Mouse (Mus musculus) lung, adult 18-20 months (tissue): Measurements from ENCODE around the gene Cwf19l1.
"Not testable (repeated sequence)": the region's sequence is repeated elsewhere in the genome, so short reads cannot be mapped to it uniquely, and the experiment has no call there.

Source experiments
- DNase-seq, 2 experiments: peaks; one replicate each; pipeline ENCODE4 v3.0.0; 2022; ENCODE audit warnings: mixed read lengths in 2 of 2

The Cwf19l1 gene

GRCm38 (mm10) chr19:44135072-44135959, at the start of gene Cwf19l1:
Cwf19l1 (minus strand) TSS chr19:44135876.
- peak; percentile 86 to 88 for DNase-seq

GRCm38 (mm10) chr19:44183968-44184367, 48.3 kb upstream of the Cwf19l1 start:
- no peak for DNase-seq

- no peak for DNase-seq
Observed at GRCm38 (mm10) chr19:44180502-44180901, 44.8 kb upstream of the Cwf19l1 start.

- no peak for DNase-seq
Observed at GRCm38 (mm10) chr19:44176741-44177140, 41.1 kb upstream of the Cwf19l1 start.

GRCm38 (mm10) chr19:44174835-44175234, 39.2 kb upstream of the Cwf19l1 start:
- no peak for DNase-seq

GRCm38 (mm10) chr19:44161515-44161914, 25.8 kb upstream of the Cwf19l1 start:
- no peak for DNase-seq

GRCm38 (mm10) chr19:44159386-44159785, 23.7 kb upstream of the Cwf19l1 start:
- no peak for DNase-seq

- DNase-seq = no peak
Observed at GRCm38 (mm10) chr19:44157005-44157404, 21.3 kb upstream of the Cwf19l1 start.

GRCm38 (mm10) chr19:44153781-44154180, 18.1 kb upstream of the Cwf19l1 start:
- no peak for DNase-seq

GRCm38 (mm10) chr19:44148991-44149390, 13.3 kb upstream of the Cwf19l1 start:
- DNase-seq = no peak

GRCm38 (mm10) chr19:44148345-44148744, 12.7 kb upstream of the Cwf19l1 start:
- DNase-seq = no peak

GRCm38 (mm10) chr19:44146951-44147350, 11.3 kb upstream of the Cwf19l1 start:
- no peak for DNase-seq

GRCm38 (mm10) chr19:44146568-44146879, 10.8 kb upstream of the Cwf19l1 start:
- DNase-seq = no peak

- DNase-seq = peak; percentile 90 to 93
Observed at GRCm38 (mm10) chr19:44145702-44146567, 10.3 kb upstream of the Cwf19l1 start, which contains the start of gene Bloc1s2. Bloc1s2 (minus strand) TSS chr19:44146446.

- peak in 1 of 2 experiments; percentile 30 for DNase-seq
Observed at GRCm38 (mm10) chr19:44144366-44144765, 8.7 kb upstream of the Cwf19l1 start.

- DNase-seq = no peak
Observed at GRCm38 (mm10) chr19:44135960-44136485, 347 bp upstream of the Cwf19l1 start.

GRCm38 (mm10) chr19:44132917-44133316, 2.8 kb downstream of the Cwf19l1 start:
- no peak for DNase-seq

GRCm38 (mm10) chr19:44128560-44128959, 7.1 kb downstream of the Cwf19l1 start:
- DNase-seq = no peak

- DNase-seq = no peak
Observed at GRCm38 (mm10) chr19:44127729-44128497, 7.8 kb downstream of the Cwf19l1 start.

- DNase-seq = no peak
Observed at GRCm38 (mm10) chr19:44121137-44121536, 14.5 kb downstream of the Cwf19l1 start.

- DNase-seq = not testable (repeated sequence)
Observed at GRCm38 (mm10) chr19:44120686-44121085, 15.0 kb downstream of the Cwf19l1 start.

- DNase-seq = no peak
Observed at GRCm38 (mm10) chr19:44117793-44118192, 17.9 kb downstream of the Cwf19l1 start.

- DNase-seq = no peak
Observed at GRCm38 (mm10) chr19:44111706-44112105, 24.0 kb downstream of the Cwf19l1 start.
